Mouse (Mus musculus): Measurements from ENCODE around the gene Megf11. TPM values are rescaled to one million over a fixed set of nuclear protein-coding genes. Genes with fewer than 3 reads are reported as not detected.

Gene Megf11
- polyA plus RNA-seq, 1 experiment from 2014 or later, result 0.65 TPM

DNA sequence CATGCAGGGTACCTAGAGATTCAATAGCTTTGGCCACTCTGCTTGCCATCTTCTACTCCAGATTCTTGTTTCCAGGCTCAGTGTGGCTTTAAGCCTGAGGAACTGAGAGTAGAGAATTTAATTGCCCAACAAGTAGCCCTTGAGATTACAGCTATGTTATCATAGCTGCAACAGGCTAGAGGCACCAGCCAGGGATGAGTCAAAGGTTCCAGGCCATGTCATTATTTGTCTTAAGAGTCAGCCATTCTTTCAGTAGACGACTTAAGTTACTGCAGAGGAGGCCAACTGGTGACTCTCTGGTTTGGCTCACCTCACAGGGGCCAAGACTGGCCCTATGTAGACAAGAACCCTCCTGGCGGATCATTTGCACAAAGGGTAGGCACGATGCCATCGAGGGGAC, 311.0 kb downstream of the Megf11 start:
- ATAC-seq (replicated peaks; ENCODE audit: insufficient number of reproducible peaks, low FRiP score, low TSS enrichment, low read depth), result no peak
- H3K4me1 ChIP-seq (ENCODE audit: control insufficient read depth, insufficient read depth, low read length), result no peaks in the 10 kb centered on the region

GRCm38 (mm10) chr9:64697006-64697405, 311.6 kb downstream of the Megf11 start:
- no peak overlapping the region for H3K4me3 ChIP-seq (ENCODE audit: low read depth, low read length)
- DNase-seq (ENCODE audit: low spot score) (no peak), ATAC-seq (replicated peaks; ENCODE audit: insufficient number of reproducible peaks, low FRiP score, low TSS enrichment, low read depth) (no peak)
- no peaks in the 10 kb centered on the region for H3K36me3 ChIP-seq (replicated peaks; ENCODE audit: control insufficient read depth, insufficient read depth, low read depth, low read length)
- 47% methylated on average over 1 of the region's 1 CpGs for WGBS
- H3K9me3 ChIP-seq (replicated peaks; ENCODE audit: control insufficient read depth, low read length), result no peaks in the 10 kb centered on the region
- H3K27me3 ChIP-seq (ENCODE audit: control insufficient read depth, insufficient read depth, low read length), result no peaks in the 10 kb centered on the region
- no peaks in the 10 kb centered on the region for H3K4me1 ChIP-seq (ENCODE audit: control insufficient read depth, insufficient read depth, low read length)
- no peak overlapping the region for H3K9ac ChIP-seq (replicated peaks; ENCODE audit: low read length)
- H3K27ac ChIP-seq (replicated peaks; ENCODE audit: low read depth, low read length), result no peak overlapping the region
- H3K4me2 ChIP-seq (ENCODE audit: low read depth, low read length), result no peak overlapping the region

More for the DNA sequence above, 311.0 kb downstream of the Megf11 start:
- DNase-seq (ENCODE audit: low spot score), result no peak
- Histone ChIP-seq H3K9ac (replicated peaks; ENCODE audit: low read length) (no peak overlapping the region), H3K4me2 (ENCODE audit: low read depth, low read length) (no peak overlapping the region), H3K9me3 (replicated peaks; ENCODE audit: control insufficient read depth, low read length) (no peaks in the 10 kb centered on the region), H3K36me3 (replicated peaks; ENCODE audit: control insufficient read depth, insufficient read depth, low read depth, low read length) (no peaks in the 10 kb centered on the region), H3K27me3 (ENCODE audit: control insufficient read depth, insufficient read depth, low read length) (no peaks in the 10 kb centered on the region), H3K4me3 (ENCODE audit: low read depth, low read length) (no peak overlapping the region), H3K27ac (replicated peaks; ENCODE audit: low read depth, low read length) (no peak overlapping the region)
- 92% methylated on average over 4 of the region's 4 CpGs for WGBS

- ATAC-seq (replicated peaks; ENCODE audit: insufficient number of reproducible peaks, low FRiP score, low TSS enrichment, low read depth), result no peak
- no peak overlapping the region for H3K9ac ChIP-seq (replicated peaks; ENCODE audit: low read length)
- no peak overlapping the region for H3K4me3 ChIP-seq (ENCODE audit: low read depth, low read length)
- no peaks in the 10 kb centered on the region for H3K36me3 ChIP-seq (replicated peaks; ENCODE audit: control insufficient read depth, insufficient read depth, low read depth, low read length)
- no peak overlapping the region for H3K4me2 ChIP-seq (ENCODE audit: low read depth, low read length)
- no peak overlapping the region for H3K27ac ChIP-seq (replicated peaks; ENCODE audit: low read depth, low read length)
- no peaks in the 10 kb centered on the region for H3K27me3 ChIP-seq (ENCODE audit: control insufficient read depth, insufficient read depth, low read length)
- H3K9me3 ChIP-seq (replicated peaks; ENCODE audit: control insufficient read depth, low read length), result no peaks in the 10 kb centered on the region
- 77% methylated on average over 5 of the region's 5 CpGs for WGBS
- no peak for DNase-seq (ENCODE audit: low spot score)
- no peaks in the 10 kb centered on the region for H3K4me1 ChIP-seq (ENCODE audit: control insufficient read depth, insufficient read depth, low read length)
Measured at GRCm38 (mm10) chr9:64697677-64698076, 312.3 kb downstream of the Megf11 start.

- no peak overlapping the region for H3K4me2 ChIP-seq (ENCODE audit: low read depth, low read length)
- H3K9me3 ChIP-seq (replicated peaks; ENCODE audit: control insufficient read depth, low read length), result no peaks in the 10 kb centered on the region
- no peak overlapping the region for H3K9ac ChIP-seq (replicated peaks; ENCODE audit: low read length)
- no peaks in the 10 kb centered on the region for H3K36me3 ChIP-seq (replicated peaks; ENCODE audit: control insufficient read depth, insufficient read depth, low read depth, low read length)
- WGBS, result 90% methylated on average over 1 of the region's 1 CpGs
- no peak for ATAC-seq (replicated peaks; ENCODE audit: insufficient number of reproducible peaks, low FRiP score, low TSS enrichment, low read depth)
- H3K27me3 ChIP-seq (ENCODE audit: control insufficient read depth, insufficient read depth, low read length), result no peaks in the 10 kb centered on the region
- H3K27ac ChIP-seq (replicated peaks; ENCODE audit: low read depth, low read length), result no peak overlapping the region
- no peak for DNase-seq (ENCODE audit: low spot score)
- no peaks in the 10 kb centered on the region for H3K4me1 ChIP-seq (ENCODE audit: control insufficient read depth, insufficient read depth, low read length)
- H3K4me3 ChIP-seq (ENCODE audit: low read depth, low read length), result no peak overlapping the region
Measured at GRCm38 (mm10) chr9:64698586-64698985, 313.2 kb downstream of the Megf11 start.

- WGBS, result 79% methylated on average over 4 of the region's 4 CpGs
- Histone ChIP-seq H3K27me3 (ENCODE audit: control insufficient read depth, insufficient read depth, low read length) (no peaks in the 10 kb centered on the region), H3K27ac (replicated peaks; ENCODE audit: low read depth, low read length) (no peak overlapping the region), H3K4me3 (ENCODE audit: low read depth, low read length) (no peak overlapping the region), H3K4me1 (ENCODE audit: control insufficient read depth, insufficient read depth, low read length) (no peaks in the 10 kb centered on the region), H3K9ac (replicated peaks; ENCODE audit: low read length) (no peak overlapping the region), H3K36me3 (replicated peaks; ENCODE audit: control insufficient read depth, insufficient read depth, low read depth, low read length) (no peaks in the 10 kb centered on the region), H3K4me2 (ENCODE audit: low read depth, low read length) (no peak overlapping the region), H3K9me3 (replicated peaks; ENCODE audit: control insufficient read depth, low read length) (no peaks in the 10 kb centered on the region)
- ATAC-seq (replicated peaks; ENCODE audit: insufficient number of reproducible peaks, low FRiP score, low TSS enrichment, low read depth) (no peak), DNase-seq (ENCODE audit: low spot score) (no peak)
Measured at GRCm38 (mm10) chr9:64700451-64701311, 315.3 kb downstream of the Megf11 start.

- no peak overlapping the region for H3K4me3 ChIP-seq (ENCODE audit: low read depth, low read length)
- WGBS, result 81% methylated on average over 1 of the region's 1 CpGs
- ATAC-seq (replicated peaks; ENCODE audit: insufficient number of reproducible peaks, low FRiP score, low TSS enrichment, low read depth) (no peak), DNase-seq (ENCODE audit: low spot score) (no peak)
- H3K9me3 ChIP-seq (replicated peaks; ENCODE audit: control insufficient read depth, low read length), result no peaks in the 10 kb centered on the region
- no peaks in the 10 kb centered on the region for H3K4me1 ChIP-seq (ENCODE audit: control insufficient read depth, insufficient read depth, low read length)
- H3K9ac ChIP-seq (replicated peaks; ENCODE audit: low read length), result no peak overlapping the region
- no peak overlapping the region for H3K27ac ChIP-seq (replicated peaks; ENCODE audit: low read depth, low read length)
- H3K27me3 ChIP-seq (ENCODE audit: control insufficient read depth, insufficient read depth, low read length), result no peaks in the 10 kb centered on the region
- H3K4me2 ChIP-seq (ENCODE audit: low read depth, low read length), result no peak overlapping the region
- H3K36me3 ChIP-seq (replicated peaks; ENCODE audit: control insufficient read depth, insufficient read depth, low read depth, low read length), result no peaks in the 10 kb centered on the region
Measured at GRCm38 (mm10) chr9:64701651-64702050, 316.2 kb downstream of the Megf11 start.

DNA sequence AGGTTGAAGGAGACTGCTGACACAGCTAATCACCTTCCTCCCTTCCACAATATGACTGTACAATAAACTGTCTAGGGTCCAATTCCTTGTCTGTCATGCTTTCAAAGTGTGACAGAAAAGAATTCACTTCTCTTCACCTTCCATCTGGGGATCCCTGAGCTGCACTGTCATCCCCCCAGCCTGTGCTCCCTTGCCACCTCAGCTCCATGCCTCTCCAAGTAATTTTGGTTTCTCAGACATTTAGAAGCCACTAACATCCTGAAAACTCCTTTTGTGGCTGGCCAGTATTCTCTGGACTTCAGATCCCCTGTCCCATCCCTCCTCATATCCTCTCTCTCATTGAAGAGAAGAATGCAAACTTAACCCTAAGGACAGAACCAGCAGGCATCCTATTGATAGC, 317.0 kb downstream of the Megf11 start:
- H3K36me3 ChIP-seq (replicated peaks; ENCODE audit: control insufficient read depth, insufficient read depth, low read depth, low read length), result no peaks in the 10 kb centered on the region
- H3K4me2 ChIP-seq (ENCODE audit: low read depth, low read length), result no peak overlapping the region
- H3K27me3 ChIP-seq (ENCODE audit: control insufficient read depth, insufficient read depth, low read length), result no peaks in the 10 kb centered on the region
- H3K9me3 ChIP-seq (replicated peaks; ENCODE audit: control insufficient read depth, low read length), result no peaks in the 10 kb centered on the region
- H3K4me1 ChIP-seq (ENCODE audit: control insufficient read depth, insufficient read depth, low read length), result no peaks in the 10 kb centered on the region
- ATAC-seq (replicated peaks; ENCODE audit: insufficient number of reproducible peaks, low FRiP score, low TSS enrichment, low read depth), result no peak
- no peak overlapping the region for H3K27ac ChIP-seq (replicated peaks; ENCODE audit: low read depth, low read length)
- no peak for DNase-seq (ENCODE audit: low spot score)
- H3K4me3 ChIP-seq (ENCODE audit: low read depth, low read length), result no peak overlapping the region
- H3K9ac ChIP-seq (replicated peaks; ENCODE audit: low read length), result no peak overlapping the region

DNA sequence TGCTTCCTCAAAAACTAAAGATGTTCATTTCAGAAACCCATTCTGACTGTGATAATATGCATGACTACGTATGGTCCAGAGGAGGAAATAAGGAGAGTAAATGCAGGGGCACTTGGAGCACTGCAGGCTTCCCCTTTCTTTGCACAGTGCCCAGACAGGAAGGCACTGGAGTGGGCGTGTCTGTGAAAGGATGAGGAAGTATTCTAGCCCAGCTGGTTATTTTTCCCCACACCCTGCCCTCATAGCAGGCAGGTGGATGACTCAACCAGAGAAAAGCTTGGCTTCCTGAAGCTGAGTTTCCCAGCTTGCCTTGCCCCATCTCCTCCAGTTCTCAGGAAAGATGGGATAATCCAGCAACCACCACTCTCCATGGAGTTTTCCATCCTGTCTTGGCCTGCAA, 317.5 kb downstream of the Megf11 start:
- no peaks in the 10 kb centered on the region for H3K4me1 ChIP-seq (ENCODE audit: control insufficient read depth, insufficient read depth, low read length)
- no peak overlapping the region for H3K4me3 ChIP-seq (ENCODE audit: low read depth, low read length)
- H3K9me3 ChIP-seq (replicated peaks; ENCODE audit: control insufficient read depth, low read length), result no peaks in the 10 kb centered on the region
- no peak for ATAC-seq (replicated peaks; ENCODE audit: insufficient number of reproducible peaks, low FRiP score, low TSS enrichment, low read depth)
- no peak overlapping the region for H3K4me2 ChIP-seq (ENCODE audit: low read depth, low read length)
- DNase-seq (ENCODE audit: low spot score), result no peak
- no peak overlapping the region for H3K27ac ChIP-seq (replicated peaks; ENCODE audit: low read depth, low read length)
- H3K36me3 ChIP-seq (replicated peaks; ENCODE audit: control insufficient read depth, insufficient read depth, low read depth, low read length), result no peaks in the 10 kb centered on the region
- 78% methylated on average over 2 of the region's 2 CpGs for WGBS
- no peaks in the 10 kb centered on the region for H3K27me3 ChIP-seq (ENCODE audit: control insufficient read depth, insufficient read depth, low read length)
- H3K9ac ChIP-seq (replicated peaks; ENCODE audit: low read length), result no peak overlapping the region
